Mouse (Mus musculus): ENCODE results near the gene Zfyve28.

DNA sequence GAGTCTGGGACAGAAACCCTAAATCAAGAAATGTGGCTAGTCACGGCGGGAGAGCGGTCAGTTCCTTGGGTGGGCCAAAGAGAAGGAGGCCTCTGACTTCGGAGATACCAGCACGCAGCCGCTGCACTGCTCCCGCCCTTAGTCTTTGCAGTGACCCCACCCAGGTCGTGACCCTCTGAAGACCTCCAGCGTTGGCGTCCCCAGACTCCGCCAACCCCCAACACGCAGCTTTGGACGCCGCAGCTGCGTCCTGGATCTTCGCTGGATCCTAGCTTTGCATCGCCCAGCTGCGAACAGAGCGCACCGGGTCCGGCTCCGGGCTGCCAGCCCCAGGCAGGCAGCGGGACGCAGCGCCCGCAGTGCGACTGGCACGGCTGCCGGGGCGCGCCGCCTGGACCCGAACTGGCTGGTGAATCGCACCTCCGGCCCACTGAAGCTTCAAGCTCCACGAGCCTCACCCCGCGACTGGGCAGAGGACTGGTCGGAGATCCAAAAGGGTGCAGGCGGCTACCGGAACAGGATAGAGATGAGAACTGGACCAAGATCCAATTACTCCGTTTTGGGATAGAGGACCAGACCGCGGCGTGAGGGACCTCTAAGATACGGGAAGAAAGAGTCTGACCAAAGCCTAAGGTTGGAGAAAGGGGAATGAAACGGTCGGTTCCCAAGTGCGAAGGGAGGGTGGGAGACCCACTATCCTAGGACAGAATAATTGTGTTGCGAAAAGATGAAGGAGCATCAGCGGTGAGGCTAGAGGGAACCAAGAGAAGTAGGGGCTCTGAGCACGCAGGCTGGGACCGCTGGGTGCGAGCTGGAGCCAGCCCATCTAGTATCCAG is 1.0 kb downstream of the Zfyve28 start:
- TF ChIP-seq CTCF (conservative IDR thresholded peaks at IDR 0.05; ENCODE audit: insufficient read depth, insufficient read length, low read depth, low read length): no peak
- no peak for TF ChIP-seq POLR2A (IDR thresholded peaks at IDR 0.05; ENCODE audit: low read depth, low read length)
